Mouse (Mus musculus): Measurements from ENCODE around the gene Cdx4. TPM values are rescaled to one million over a fixed set of nuclear protein-coding genes. Genes with fewer than 3 reads are reported as not detected.

Cdx4 gene
- not detected in 2 replicates for polyA plus RNA-seq (2012; ENCODE audit: low replicate concordance)

GRCm38 (mm10) chrX:103321146-103321545 is at the start of gene Cdx4:
Gene Cdx4 (plus strand): TSS chrX:103321398.

GRCm38 (mm10) chrX:103356287-103356686 is 35.1 kb downstream of the Cdx4 start, which contains the start of gene Chic1:
Gene Chic1 (plus strand): TSS chrX:103356476.

Other genes starting within 250 kb of the Cdx4 start
- not detected in 2 replicates for gene Nap1l2, start 134.8 kb upstream of the Cdx4 start, polyA plus RNA-seq (2012; ENCODE audit: low replicate concordance)
- gene Chic1, start 35.1 kb downstream of the Cdx4 start, polyA plus RNA-seq (2012; ENCODE audit: low replicate concordance) = 0.59 and 0.63 TPM in 2 replicates
- not detected in 2 replicates for gene Tsx, start 93.1 kb downstream of the Cdx4 start, polyA plus RNA-seq (2012; ENCODE audit: low replicate concordance)
- gene Gm26992, start 100.6 kb downstream of the Cdx4 start, polyA plus RNA-seq (2012; ENCODE audit: low replicate concordance) = not detected in 2 replicates